Mouse (Mus musculus) spleen, adult 2 months (tissue): ENCODE measurements at regions not wholly inside any gene's neighbourhood (a gene's known extent, or its start where the extent isn't known, plus 50 kb on each side); places are given as distances from the start of the nearest gene placed in this dataset.

Source experiments
- CTCF ChIP-seq: fragments of 200-500 bp; IDR thresholded peaks from 2 replicates; pipeline ENCODE4 v1.5.1; 2011; ENCODE audit warnings: mild to moderate bottlenecking, inconsistent platforms; ENCODE audit not compliant: insufficient read depth, insufficient read length, insufficient replicate concordance; ENCODE audit errors: extremely low read depth
- POLR2A ChIP-seq: fragments of 200-500 bp; IDR thresholded peaks from 2 replicates; pipeline ENCODE4 v1.6.1; 2011; ENCODE audit warnings: low read depth, low read length, inconsistent platforms

DNA sequence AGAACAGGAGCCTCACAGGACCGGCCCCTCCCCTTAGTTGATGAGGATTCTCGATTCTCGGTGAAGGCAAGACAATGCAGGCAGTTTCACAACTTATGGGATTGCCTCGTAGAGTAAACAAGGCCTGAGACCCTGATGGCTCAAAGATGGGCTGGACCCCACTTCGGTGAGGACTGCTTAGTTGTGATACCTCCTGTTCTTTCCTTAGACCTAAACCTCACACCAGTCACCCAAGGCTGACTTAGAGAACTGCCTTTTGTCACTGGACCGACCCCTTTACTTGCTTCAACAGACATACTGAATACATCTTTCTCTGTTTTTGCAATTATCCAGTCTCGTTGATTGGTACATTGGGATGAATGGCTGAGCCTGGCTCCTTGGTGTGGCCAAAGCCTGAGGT is 192.1 kb downstream of the Cd83 start:
- TF ChIP-seq CTCF = no peak
- no peak for TF ChIP-seq POLR2A
